Mouse (Mus musculus) adrenal gland, postnatal 36 days (tissue): Measurements from ENCODE around the gene C4bp. TPM values are rescaled to one million over a fixed set of nuclear protein-coding genes. Genes with fewer than 3 reads are reported as not detected.
"Not testable (repeated sequence)": the region's sequence is repeated elsewhere in the genome, so short reads cannot be mapped to it uniquely, and the experiment has no call there.

ENCODE experiments used
- DNase-seq, 2 experiments: peaks; one replicate each; pipeline ENCODE4 v3.0.0; 2021; ENCODE audit warnings: mixed read lengths in 1 of 2
- long read RNA-seq, 2 experiments: library from polyadenylated mRNA; stranded (forward); transcript quantifications; one replicate each; pipeline ENCODE4 v2.0.0; 2021; ENCODE audit warnings: borderline sequencing depth in 2 of 2
- total RNA-seq, 2 experiments: library from RNA; stranded (reverse); gene quantifications; 2 replicates each; pipeline ENCODE4 v1.2.3; 2021

Gene C4bp
- total RNA-seq = under 1 TPM in 1 of 2 experiments, not detected in 1; 0.46 TPM
- long read RNA-seq, experiment 1 = 0 reads
- long read RNA-seq, experiment 2 = 0 reads

- DNase-seq = no peak
These were observed at the start of gene C4bp for GRCm38 (mm10) chr1:130661454-130661853. Gene C4bp, minus strand, starts transcription at chr1:130661632.

- no peak for DNase-seq
These were observed 49.0 kb upstream of the C4bp start for GRCm38 (mm10) chr1:130710283-130711080.

- no peak for DNase-seq
These were observed 42.2 kb upstream of the C4bp start for GRCm38 (mm10) chr1:130703613-130704012.

GRCm38 (mm10) chr1:130701976-130702375, 40.5 kb upstream of the C4bp start:
- no peak for DNase-seq

GRCm38 (mm10) chr1:130699937-130700633, 38.7 kb upstream of the C4bp start:
- DNase-seq = peak; percentile 34 to 35

- DNase-seq = no peak
These were observed 37.2 kb upstream of the C4bp start for GRCm38 (mm10) chr1:130698601-130699000.

- no peak for DNase-seq
These were observed 22.5 kb upstream of the C4bp start for GRCm38 (mm10) chr1:130683905-130684304.

- DNase-seq = no peak
These were observed 20.4 kb upstream of the C4bp start for GRCm38 (mm10) chr1:130681656-130682413.

- no peak for DNase-seq
These were observed 19.6 kb upstream of the C4bp start for GRCm38 (mm10) chr1:130681075-130681474.

- no peak for DNase-seq
These were observed 17.1 kb upstream of the C4bp start for GRCm38 (mm10) chr1:130678551-130678950.

GRCm38 (mm10) chr1:130663576-130663975, 2.1 kb upstream of the C4bp start:
- DNase-seq = not testable (repeated sequence)

- not testable (repeated sequence) for DNase-seq
These were observed 1.8 kb downstream of the C4bp start for GRCm38 (mm10) chr1:130659641-130660040.

- no peak for DNase-seq
These were observed 17.3 kb downstream of the C4bp start for GRCm38 (mm10) chr1:130644103-130644502.

GRCm38 (mm10) chr1:130640967-130641366, 20.5 kb downstream of the C4bp start:
- DNase-seq = no peak

- peak; percentile 60 to 72 for DNase-seq
These were observed 27.5 kb downstream of the C4bp start for GRCm38 (mm10) chr1:130633761-130634410.

GRCm38 (mm10) chr1:130633316-130633715, 28.1 kb downstream of the C4bp start:
- no peak for DNase-seq

- DNase-seq = no peak
These were observed 31.9 kb downstream of the C4bp start, which contains the start of gene Zp3r for GRCm38 (mm10) chr1:130629521-130629920. Gene Zp3r, minus strand, starts transcription at chr1:130629621.

GRCm38 (mm10) chr1:130596291-130596690, 65.1 kb downstream of the C4bp start:
- DNase-seq = no peak

GRCm38 (mm10) chr1:130588659-130589058, 72.8 kb downstream of the C4bp start:
- DNase-seq = peak; percentile 3 to 4
